Mouse (Mus musculus) frontal cortex, adult (tissue): ENCODE measurements around the gene Rhoh.

Experiments used
- ATAC-seq: cut with Nextera tagmentation; 2 replicates; pipeline ENCODE4 v1.9.2; 2017; ENCODE audit warnings: mild to moderate bottlenecking, moderate library complexity, mixed read lengths; ENCODE audit not compliant: low TSS enrichment

Gene Rhoh

DNA sequence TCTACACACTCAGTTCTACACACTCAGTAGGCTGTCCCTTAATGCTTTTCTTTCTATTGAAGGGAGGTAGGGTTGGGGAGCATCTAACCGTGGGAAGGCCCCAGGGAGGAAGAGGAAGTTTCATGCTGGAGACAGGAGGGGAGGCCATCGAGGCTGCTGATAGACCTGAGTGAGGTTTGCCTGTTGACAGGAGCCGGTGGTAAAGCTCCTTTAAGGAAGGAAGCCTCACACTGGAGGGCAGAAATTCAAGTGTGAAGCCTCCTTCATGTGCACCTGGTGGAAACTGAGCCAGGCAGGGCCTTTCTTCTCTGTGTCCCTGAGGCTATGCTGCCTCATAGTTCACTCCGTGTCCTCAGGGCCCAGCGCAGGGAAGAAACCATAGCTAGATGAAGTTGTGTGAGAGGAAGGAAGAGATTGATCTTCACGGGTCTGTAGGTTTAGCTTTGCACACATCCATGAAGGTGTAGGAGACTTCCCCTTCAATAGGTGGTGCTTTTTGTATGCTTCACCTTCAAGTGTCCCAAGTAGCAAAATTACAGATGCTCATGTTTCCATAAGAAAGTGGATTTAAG, 34.2 kb downstream of the Rhoh start:
- ATAC-seq = no peak

DNA sequence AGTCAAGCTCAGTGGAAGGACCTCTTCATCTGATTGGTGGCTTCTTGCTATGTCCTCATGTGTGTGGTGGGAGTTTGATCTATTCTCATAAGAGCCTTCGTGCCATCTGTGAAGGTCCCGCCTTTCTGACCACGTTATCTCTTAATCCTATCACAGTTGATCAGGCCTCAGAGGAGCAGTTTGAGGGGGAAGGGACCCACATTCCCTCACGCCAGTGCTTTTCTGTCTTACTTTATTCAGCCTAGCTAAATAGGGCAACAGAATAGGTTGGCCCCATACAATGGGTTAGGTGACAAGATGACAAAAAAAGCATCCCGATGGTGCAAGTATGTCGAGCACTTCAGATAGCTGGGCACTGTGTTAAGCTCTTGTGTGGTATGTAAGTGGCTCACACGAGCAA, 34.8 kb downstream of the Rhoh start:
- no peak for ATAC-seq

GRCm38 (mm10) chr5:65897731-65898130, 36.7 kb downstream of the Rhoh start:
- ATAC-seq = no peak

GRCm38 (mm10) chr5:65898683-65899082, 37.7 kb downstream of the Rhoh start:
- ATAC-seq = no peak

DNA sequence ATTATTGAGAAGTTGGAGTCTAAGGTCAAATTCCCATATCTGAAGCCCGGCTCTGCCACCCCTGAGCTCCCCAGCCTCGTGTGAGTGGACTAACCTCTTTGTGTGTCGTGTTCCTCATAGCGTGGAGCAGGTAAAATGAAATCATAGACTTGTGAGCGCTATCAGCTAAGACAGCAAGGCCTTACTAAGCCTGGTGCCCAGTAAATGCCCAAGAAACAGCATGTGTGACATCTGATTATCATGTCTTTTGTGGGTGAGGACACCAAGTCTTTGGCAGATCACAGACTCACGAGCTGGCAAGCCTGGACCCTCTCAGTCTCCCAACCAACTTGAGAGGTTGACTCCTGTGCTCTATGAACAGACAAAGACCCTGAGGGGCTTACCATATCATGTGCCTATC, 39.1 kb downstream of the Rhoh start:
- no peak for ATAC-seq

GRCm38 (mm10) chr5:65900862-65901265, 39.9 kb downstream of the Rhoh start:
- ATAC-seq = no peak

- ATAC-seq = no peak
Observed at GRCm38 (mm10) chr5:65901868-65902418, 40.9 kb downstream of the Rhoh start.

- ATAC-seq = no peak
Observed at GRCm38 (mm10) chr5:65902811-65903210, 41.8 kb downstream of the Rhoh start.

DNA sequence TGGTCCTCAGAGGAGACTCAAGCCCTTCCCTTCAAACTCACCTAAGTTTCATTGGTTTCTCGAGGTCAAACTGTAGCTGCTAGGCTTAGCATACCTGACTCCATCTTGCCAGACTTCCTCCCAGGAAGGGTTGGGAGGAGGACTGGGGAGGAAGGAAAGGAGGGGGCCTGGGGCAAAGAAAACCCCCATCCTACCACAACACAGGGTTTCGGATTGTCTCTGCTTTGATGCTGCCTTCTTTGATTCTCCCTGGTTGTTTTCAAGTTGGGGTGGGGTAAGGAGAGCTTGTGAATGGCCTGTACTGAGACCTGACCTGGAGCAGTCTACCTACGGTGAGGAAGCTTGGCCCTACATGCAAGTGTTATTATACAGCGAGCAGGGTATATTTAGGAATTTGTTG, 43.5 kb downstream of the Rhoh start:
- ATAC-seq = no peak

DNA sequence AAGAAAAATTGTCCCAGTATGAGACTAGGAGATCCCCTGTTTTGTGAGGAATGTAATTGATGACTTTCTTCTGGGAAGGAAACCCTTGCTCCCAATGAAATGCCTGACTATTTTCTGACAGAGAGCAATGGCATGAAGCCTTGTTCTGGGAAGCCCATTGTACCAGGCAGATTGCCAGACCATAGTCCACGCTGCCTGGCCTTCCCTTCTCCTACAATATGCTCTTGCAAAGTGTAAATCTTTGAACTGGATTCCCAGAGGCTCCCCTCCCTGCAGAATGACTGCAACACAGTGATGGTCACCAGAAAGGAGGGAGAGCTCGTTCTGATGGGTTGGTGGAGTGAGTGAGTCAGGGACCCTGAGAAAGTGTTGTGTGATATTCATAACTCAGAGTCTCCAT, 47.7 kb downstream of the Rhoh start:
- no peak for ATAC-seq

GRCm38 (mm10) chr5:65909321-65909720, 48.3 kb downstream of the Rhoh start:
- 0 out of 2 replicates have a peak, but pooled peaks have one; percentile 13 for ATAC-seq

DNA sequence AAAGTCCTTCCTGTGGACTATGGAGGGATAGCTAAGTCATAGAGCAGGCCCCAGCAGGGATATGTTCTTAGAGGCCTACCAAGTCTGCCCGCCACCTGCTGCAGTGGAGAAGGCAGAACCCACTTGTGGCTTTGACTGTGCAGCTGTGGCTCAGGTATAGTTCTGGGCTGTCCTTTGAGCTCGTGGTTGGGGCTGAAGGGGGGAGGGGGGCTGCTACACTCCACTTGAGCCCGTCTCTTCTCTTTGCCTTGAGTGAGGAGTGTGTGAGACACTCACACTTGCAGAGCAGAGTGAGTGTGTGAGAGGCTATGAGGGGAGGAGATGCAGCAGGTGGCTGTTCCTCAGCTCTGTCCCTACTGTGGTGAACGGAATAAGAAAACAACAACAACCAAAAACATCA, 49.4 kb downstream of the Rhoh start:
- no peak for ATAC-seq

DNA sequence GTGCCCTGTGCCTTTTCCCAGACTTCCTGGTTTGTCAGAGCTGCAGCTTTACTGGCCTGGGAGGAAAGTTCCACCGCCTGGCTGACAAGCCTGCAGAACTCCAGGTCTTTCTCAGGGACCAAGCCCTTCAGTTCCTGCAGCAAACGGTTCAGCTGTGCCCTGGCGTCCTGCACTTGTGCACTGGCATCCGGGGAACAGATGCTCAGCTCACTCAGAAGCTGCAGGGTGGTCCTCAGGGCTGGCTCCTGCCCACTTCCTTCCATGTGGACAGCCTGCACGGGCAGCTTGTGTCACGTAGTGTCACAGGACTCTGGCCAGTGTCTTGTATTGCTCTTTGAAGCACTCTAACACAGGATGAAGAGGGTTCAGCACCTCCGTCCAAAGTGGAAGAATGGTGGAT, 50.7 kb downstream of the Rhoh start:
- ATAC-seq = no peak

- ATAC-seq = no peak
Observed at GRCm38 (mm10) chr5:65912201-65912600, 51.2 kb downstream of the Rhoh start.

GRCm38 (mm10) chr5:65913126-65913525, 52.1 kb downstream of the Rhoh start:
- ATAC-seq = no peak

GRCm38 (mm10) chr5:65914342-65914741, 53.3 kb downstream of the Rhoh start:
- no peak for ATAC-seq

- ATAC-seq = no peak
Observed at GRCm38 (mm10) chr5:65916930-65917329, 55.9 kb downstream of the Rhoh start.

- no peak for ATAC-seq
Observed at GRCm38 (mm10) chr5:65918601-65919000, 57.6 kb downstream of the Rhoh start.

GRCm38 (mm10) chr5:65919326-65919725, 58.3 kb downstream of the Rhoh start:
- ATAC-seq = no peak

DNA sequence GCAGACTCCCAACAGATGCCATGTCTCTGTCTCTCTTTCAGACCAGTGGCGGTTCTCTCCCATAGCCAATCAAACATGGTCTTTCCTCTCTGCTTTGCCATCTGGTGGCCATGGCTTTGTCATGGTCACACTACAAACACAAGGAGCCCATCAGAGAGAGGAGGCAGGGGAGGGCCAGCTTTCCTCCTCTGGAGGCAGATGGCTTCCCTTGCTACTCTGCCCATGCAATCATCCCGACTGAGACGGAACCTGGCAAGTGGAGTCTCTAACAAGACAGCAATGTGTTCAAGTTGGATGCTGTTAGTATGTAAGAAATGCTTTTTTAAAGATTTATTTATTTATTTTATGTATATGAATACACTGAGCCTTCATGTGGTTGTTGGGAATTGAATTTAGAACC, 58.9 kb downstream of the Rhoh start:
- ATAC-seq = no peak

DNA sequence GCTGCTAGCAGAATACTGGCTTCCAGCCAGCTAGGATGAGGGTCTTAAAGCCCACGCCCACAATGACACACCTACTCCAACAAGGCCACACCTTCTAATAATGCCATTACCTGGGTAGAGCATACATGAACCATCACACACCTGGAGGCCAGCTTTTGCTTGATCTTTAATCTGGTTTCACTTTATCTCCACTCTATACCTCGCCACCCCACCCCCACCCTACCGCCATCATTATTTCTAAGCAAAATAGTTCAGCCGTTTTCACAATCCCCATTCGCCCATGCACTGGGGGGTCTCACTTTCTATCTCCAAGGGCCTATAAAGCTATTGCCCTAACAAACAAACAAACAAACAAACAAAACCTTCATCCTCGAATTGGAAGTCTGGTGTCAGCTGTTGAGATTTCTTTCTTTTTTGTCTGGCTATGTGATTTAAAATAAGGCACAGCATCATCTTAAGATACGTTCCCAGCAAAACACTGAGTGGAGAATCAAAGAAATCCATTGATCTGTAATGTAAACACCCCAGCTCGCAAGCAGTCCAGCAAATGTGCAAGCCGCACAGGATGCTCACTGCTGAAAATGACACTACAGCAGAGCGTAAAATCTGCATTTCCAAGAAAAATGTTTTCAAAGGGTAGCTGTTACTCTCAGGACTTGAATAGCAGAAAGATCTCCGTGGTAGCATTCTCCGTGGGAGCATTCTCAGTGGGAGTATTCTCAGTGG, 59.9 kb downstream of the Rhoh start:
- no peak for ATAC-seq

GRCm38 (mm10) chr5:65921477-65922138, 60.6 kb downstream of the Rhoh start:
- ATAC-seq = no peak

GRCm38 (mm10) chr5:65926666-65927065, 65.7 kb downstream of the Rhoh start:
- ATAC-seq = no peak
